Mouse (Mus musculus) kidney, embryonic 15.5 days (tissue): ENCODE results near the gene Comp. TPM values are rescaled to one million over a fixed set of nuclear protein-coding genes. Genes with fewer than 3 reads are reported as not detected.

ENCODE experiments used
- ATAC-seq: fragments of 200-750 bp; cut with Nextera tagmentation; replicated peaks from 2 replicates; pipeline ENCODE4 v1.8.0; 2017; ENCODE audit warnings: moderate TSS enrichment; ENCODE audit not compliant: low FRiP score
- H3K27ac ChIP-seq: fragments of 300-500 bp; sonication (generic); 2 replicates; pipeline ENCODE4 v1.5.1; 2015; ENCODE audit warnings: mild to moderate bottlenecking, inconsistent platforms
- H3K27me3 ChIP-seq: fragments of 300-500 bp; sonication (generic); 2 replicates; pipeline ENCODE4 v1.6.1; 2015; ENCODE audit warnings: inconsistent platforms
- H3K36me3 ChIP-seq: fragments of 300-500 bp; sonication (generic); 2 replicates; pipeline ENCODE4 v1.6.1; 2015; ENCODE audit warnings: inconsistent platforms
- H3K4me1 ChIP-seq: fragments of 300-500 bp; sonication (generic); 2 replicates; pipeline ENCODE4 v1.6.1; 2015; ENCODE audit warnings: inconsistent platforms
- H3K4me2 ChIP-seq: fragments of 300-500 bp; sonication (generic); 2 replicates; pipeline ENCODE4 v1.6.1; 2015; ENCODE audit warnings: moderate library complexity, mild to moderate bottlenecking, inconsistent platforms
- H3K4me3 ChIP-seq: fragments of 300-500 bp; sonication (generic); replicated peaks from 2 replicates; pipeline ENCODE4 v1.5.1; 2015; ENCODE audit warnings: mild to moderate bottlenecking, inconsistent platforms
- H3K9ac ChIP-seq: fragments of 300-500 bp; sonication (generic); 2 replicates; pipeline ENCODE4 v1.6.1; 2015; ENCODE audit warnings: mild to moderate bottlenecking, inconsistent platforms
- H3K9me3 ChIP-seq: fragments of 300-500 bp; sonication (generic); replicated peaks from 2 replicates; pipeline ENCODE4 v1.6.1; 2016; ENCODE audit warnings: inconsistent platforms
- WGBS: fragments of 180-500 bp; shearing (Covaris S2); methylation state at CpG from one replicate; pipeline ENCODE4 v1.1.7; 2015; ENCODE audit warnings: mixed read lengths; 5-methylcytosine and 5-hydroxymethylcytosine counted together
- polyA plus RNA-seq: library from polyadenylated mRNA; unstranded; fragments of >200 nt; fragmentation: Nextera tagmentation; extraction: Ambion mirVana; gene quantifications from 2 replicates; pipeline ENCODE4 v1.2.1, GENCODE M21; 2015

The Comp gene
- polyA plus RNA-seq, 1 experiment from 2014 or later, result 0.40 TPM

DNA sequence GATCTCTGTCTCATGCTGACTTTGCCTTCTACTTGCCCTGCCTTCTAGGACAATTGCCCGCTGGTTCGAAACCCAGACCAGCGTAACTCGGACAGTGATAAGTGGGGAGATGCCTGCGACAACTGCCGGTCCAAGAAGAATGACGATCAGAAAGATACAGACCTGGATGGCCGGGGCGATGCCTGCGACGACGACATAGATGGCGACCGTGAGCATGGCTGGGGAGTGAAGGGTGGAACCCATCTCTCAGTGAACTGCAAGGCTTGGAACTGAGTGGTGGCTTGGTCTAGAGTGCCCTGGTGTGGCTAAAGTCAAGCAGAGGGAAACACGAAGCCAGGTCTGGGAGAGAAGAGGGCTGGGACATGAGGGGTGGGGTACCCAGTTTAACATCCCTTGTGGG, 3.7 kb downstream of the Comp start:
- no peak overlapping the region for H3K9ac ChIP-seq
- no peak overlapping the region for H3K27ac ChIP-seq
- H3K27me3 ChIP-seq, result peaks cover 77% of the 10 kb centered on the region
- WGBS, result 13% methylated on average over 15 of the region's 15 CpGs
- H3K4me3 ChIP-seq, result no peak overlapping the region
- ATAC-seq, result no peak
- peaks cover 41% of the 10 kb centered on the region for H3K4me1 ChIP-seq
- H3K9me3 ChIP-seq, result no peaks in the 10 kb centered on the region
- no peak overlapping the region for H3K4me2 ChIP-seq
- no peaks in the 10 kb centered on the region for H3K36me3 ChIP-seq

DNA sequence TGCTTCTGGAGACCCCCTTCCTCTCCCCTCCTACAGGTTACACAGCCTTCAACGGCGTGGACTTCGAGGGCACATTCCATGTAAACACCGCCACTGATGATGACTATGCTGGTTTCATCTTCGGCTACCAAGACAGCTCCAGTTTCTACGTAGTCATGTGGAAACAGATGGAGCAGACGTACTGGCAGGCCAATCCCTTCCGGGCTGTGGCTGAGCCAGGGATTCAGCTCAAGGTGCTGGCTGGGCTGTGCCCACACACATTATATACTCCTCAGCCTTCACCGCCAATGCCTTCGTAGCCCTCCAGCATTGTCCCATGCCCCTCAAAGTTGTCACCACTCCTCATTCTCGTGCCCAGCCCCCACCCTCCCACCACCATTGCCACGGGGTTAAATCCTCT, 6.7 kb downstream of the Comp start:
- H3K27me3 ChIP-seq, result peaks cover 46% of the 10 kb centered on the region
- no peak for ATAC-seq
- no peak overlapping the region for H3K9ac ChIP-seq
- H3K27ac ChIP-seq, result no peak overlapping the region
- H3K4me1 ChIP-seq, result peaks cover 16% of the 10 kb centered on the region
- H3K4me2 ChIP-seq, result no peak overlapping the region
- no peaks in the 10 kb centered on the region for H3K9me3 ChIP-seq
- 82% methylated on average over 12 of the region's 12 CpGs for WGBS
- H3K4me3 ChIP-seq, result no peak overlapping the region
- 0 out of 2 replicates have a peak, but pooled peaks cover 3% of the 10 kb centered on the region for H3K36me3 ChIP-seq

DNA sequence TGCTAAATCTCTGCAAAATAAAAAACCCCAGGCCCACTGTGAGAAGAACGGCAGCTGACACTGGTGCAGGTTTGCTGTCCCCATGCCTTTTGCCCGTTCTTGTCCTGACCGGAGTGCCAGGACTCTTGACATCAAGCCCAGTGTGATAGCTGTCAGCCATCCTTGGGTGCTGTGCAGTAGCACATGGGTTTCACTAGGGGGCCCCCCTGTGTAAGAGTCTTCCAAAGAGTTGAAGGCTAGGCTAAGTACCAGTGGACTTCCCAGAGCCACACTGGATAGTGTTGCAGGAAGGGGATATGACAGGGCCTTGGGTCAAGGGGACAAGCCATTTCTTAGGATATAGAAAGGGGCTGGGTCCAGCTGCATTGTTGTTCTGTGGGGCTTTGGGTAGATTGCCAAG, 9.9 kb downstream of the Comp start:
- Histone ChIP-seq H3K4me3 (no peak overlapping the region), H3K9ac (no peak overlapping the region), H3K27ac (no peak overlapping the region), H3K4me1 (no peaks in the 10 kb centered on the region), H3K36me3 (peaks cover 31% of the 10 kb centered on the region), H3K4me2 (no peak overlapping the region), H3K9me3 (no peaks in the 10 kb centered on the region), H3K27me3 (peaks cover 14% of the 10 kb centered on the region)
- ATAC-seq, result peak; percentile 42; the same call in 1 of the 2 replicates
- 47% methylated on average over 3 of the region's 3 CpGs for WGBS

DNA sequence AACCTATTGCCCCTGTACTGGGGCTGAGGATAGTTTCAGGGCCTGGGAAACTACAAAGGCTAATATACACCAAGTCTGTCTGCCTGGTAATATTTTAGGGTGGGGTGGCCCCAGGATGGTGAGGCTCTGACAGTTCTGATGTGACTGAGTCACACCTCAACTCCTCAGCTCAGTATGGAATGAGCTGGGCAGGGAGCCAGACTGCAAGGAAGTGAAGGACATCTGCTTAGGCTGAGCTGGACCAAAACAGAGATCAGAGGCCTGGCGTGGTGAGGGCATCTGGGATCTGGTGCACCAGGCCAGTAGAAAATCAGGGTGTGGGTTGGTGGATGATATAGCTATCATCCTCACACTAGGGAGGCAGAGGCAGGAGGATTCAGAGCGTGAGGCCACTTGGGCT, 16.3 kb downstream of the Comp start:
- H3K9me3 ChIP-seq, result no peaks in the 10 kb centered on the region
- no peak overlapping the region for H3K4me3 ChIP-seq
- no peaks in the 10 kb centered on the region for H3K27me3 ChIP-seq
- H3K4me1 ChIP-seq, result no peaks in the 10 kb centered on the region
- WGBS, result 89% methylated on average over 2 of the region's 2 CpGs
- no peak overlapping the region for H3K27ac ChIP-seq
- H3K9ac ChIP-seq, result no peak overlapping the region
- peaks cover 53% of the 10 kb centered on the region for H3K36me3 ChIP-seq
- no peak for ATAC-seq
- H3K4me2 ChIP-seq, result no peak overlapping the region

- ATAC-seq, result no peak
- Histone ChIP-seq H3K27me3 (no peaks in the 10 kb centered on the region), H3K27ac (no peak overlapping the region), H3K4me2 (no peak overlapping the region), H3K9ac (no peak overlapping the region), H3K4me3 (no peak overlapping the region), H3K4me1 (no peaks in the 10 kb centered on the region), H3K9me3 (no peaks in the 10 kb centered on the region), H3K36me3 (peaks cover 31% of the 10 kb centered on the region)
- 80% methylated on average over 5 of the region's 5 CpGs for WGBS
Observed at GRCm38 (mm10) chr8:70393087-70393486, 19.7 kb downstream of the Comp start.

DNA sequence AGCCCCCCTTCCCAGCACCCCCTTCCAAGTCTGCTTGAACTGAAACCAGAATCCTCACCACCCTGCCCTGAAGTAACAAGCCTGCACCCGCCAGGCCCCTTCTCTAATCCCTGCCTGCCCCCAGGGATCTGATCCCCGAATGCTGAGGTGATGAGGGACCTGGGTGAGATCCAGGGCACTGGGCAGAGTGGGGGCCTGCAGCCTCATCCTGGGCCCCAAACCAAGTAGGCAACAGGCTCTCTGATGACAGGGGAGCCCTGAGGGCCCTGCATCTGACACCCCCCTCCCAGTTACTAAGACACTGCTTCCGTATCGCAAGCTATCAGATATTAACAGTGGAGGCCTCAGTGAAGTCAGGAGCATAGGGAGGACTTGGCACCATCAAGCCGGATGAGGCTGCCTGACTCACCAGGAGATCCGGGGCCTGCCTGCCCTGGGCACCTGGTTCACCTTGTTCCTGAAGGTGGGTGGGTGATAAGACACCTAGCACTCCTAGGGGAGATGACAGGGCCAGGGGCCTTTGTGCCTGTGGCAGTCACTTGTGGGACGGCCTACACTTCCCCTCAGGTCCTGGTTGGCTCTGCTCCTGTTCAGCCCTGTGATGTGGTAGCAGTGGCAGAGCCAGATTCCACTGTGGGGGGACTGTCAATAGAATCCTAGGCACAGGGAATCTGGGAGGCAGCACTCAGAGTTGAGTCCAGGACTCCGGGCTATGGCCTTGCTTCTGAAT, 21.1 kb downstream of the Comp start:
- H3K4me3 ChIP-seq, result no peak overlapping the region
- no peaks in the 10 kb centered on the region for H3K4me1 ChIP-seq
- 78% methylated on average over 8 of the region's 8 CpGs for WGBS
- no peaks in the 10 kb centered on the region for H3K27me3 ChIP-seq
- no peak overlapping the region for H3K4me2 ChIP-seq
- no peak for ATAC-seq
- no peak overlapping the region for H3K27ac ChIP-seq
- H3K9ac ChIP-seq, result no peak overlapping the region
- H3K9me3 ChIP-seq, result no peaks in the 10 kb centered on the region
- peaks cover 22% of the 10 kb centered on the region for H3K36me3 ChIP-seq

GRCm38 (mm10) chr8:70395649-70396048, 22.3 kb downstream of the Comp start:
- H3K4me3 ChIP-seq, result no peak overlapping the region
- no peak for ATAC-seq
- no peak overlapping the region for H3K9ac ChIP-seq
- H3K9me3 ChIP-seq, result no peaks in the 10 kb centered on the region
- 82% methylated on average over 5 of the region's 5 CpGs for WGBS
- no peak overlapping the region for H3K4me2 ChIP-seq
- no peaks in the 10 kb centered on the region for H3K4me1 ChIP-seq
- peaks cover 28% of the 10 kb centered on the region for H3K36me3 ChIP-seq
- no peaks in the 10 kb centered on the region for H3K27me3 ChIP-seq
- no peak overlapping the region for H3K27ac ChIP-seq

DNA sequence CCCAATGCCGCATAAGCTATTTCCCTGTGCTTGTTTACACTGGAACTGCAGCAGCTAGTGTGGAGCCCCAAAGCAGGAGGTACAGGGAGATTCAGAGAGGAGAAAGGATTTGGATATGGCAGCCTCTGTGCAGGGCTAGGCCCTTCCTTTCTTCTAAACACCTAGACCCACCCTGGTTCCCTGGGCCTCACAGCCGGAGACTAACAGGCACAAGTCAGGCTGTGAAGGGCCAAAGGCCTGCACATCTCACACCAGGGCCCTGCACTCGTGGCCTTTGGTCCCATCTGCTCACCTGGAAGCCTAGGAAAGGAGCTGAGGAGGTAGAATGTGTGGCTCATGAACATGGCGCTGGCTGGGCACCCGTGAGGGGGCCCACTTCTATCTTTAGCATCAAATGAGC, 22.8 kb downstream of the Comp start:
- Histone ChIP-seq H3K4me2 (no peak overlapping the region), H3K36me3 (peaks cover 23% of the 10 kb centered on the region), H3K27ac (no peak overlapping the region), H3K9ac (no peak overlapping the region), H3K27me3 (no peaks in the 10 kb centered on the region), H3K4me1 (no peaks in the 10 kb centered on the region), H3K9me3 (no peaks in the 10 kb centered on the region), H3K4me3 (no peak overlapping the region)
- ATAC-seq, result no peak
- WGBS, result 89% methylated on average over 5 of the region's 5 CpGs

DNA sequence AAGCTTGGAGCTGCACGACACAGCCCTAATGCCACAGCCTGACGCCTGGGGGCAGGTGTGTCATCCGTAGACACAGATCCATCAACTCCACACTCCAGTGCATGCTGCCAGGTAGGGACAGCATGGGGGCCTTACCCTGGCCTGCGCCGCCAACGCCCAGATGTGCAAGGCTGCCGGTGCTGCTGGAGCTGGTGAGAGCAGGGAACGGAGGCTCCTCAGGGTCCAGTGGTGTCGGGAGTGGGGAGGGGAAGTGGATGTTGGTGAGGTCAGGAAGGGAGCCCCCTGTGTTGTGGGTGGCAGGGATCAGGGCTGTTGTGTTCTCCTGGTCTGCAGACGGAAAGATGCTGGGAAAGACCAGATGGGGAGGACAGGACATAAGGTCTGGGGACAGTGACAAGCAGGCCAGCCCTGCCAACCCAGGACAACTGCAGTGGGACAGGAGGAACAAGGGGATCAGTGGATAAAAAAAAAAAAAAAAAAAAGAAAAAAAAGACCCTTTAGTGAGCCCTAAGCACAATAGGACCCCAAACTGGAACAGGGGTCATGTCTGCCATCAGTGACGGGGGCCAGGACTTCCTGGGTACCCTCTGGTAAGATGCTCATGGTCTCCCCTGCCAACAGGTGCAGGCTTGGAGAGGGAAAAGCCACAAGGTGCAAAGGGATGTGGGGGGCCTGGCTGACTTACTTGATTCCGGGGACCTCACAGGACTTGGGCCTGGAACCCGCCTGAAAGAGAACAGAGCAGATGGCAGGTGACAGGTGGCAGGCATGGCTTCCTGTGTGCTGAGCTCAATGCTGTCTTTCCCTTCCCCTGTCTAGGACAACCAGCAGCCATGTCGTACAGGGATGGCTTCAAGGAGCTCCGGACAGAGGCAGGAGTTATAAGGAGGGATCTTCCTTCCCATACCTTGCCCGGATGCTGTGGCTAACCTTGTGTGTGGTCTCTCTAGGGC, 24.5 kb downstream of the Comp start:
- no peak for ATAC-seq
- 88% methylated on average over 16 of the region's 16 CpGs for WGBS

DNA sequence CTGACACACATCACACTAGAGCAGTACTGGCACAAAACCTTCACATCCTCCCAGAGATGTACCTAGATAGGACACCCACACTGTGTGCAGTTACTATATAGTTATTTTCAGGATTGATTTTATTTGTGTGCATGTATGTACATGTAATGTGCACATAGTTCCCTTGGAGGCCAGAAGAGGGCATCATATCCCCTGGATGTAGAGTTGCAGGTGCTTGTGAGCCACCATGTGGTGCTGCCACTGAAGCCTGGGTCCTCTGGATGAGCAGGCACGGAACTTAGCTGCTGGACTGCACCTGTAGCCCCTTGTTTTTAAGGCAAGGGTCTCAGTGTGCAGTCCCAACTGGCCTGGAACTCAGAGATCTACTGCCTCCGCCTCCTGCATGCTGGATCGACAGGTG, 30.9 kb downstream of the Comp start:
- no peaks in the 10 kb centered on the region for H3K9me3 ChIP-seq
- 95% methylated on average over 3 of the region's 3 CpGs for WGBS
- H3K27ac ChIP-seq, result no peak overlapping the region
- H3K27me3 ChIP-seq, result no peaks in the 10 kb centered on the region
- H3K36me3 ChIP-seq, result peaks cover 15% of the 10 kb centered on the region; the same call in 1 of the 2 replicates
- H3K9ac ChIP-seq, result no peak overlapping the region
- H3K4me3 ChIP-seq, result no peak overlapping the region
- no peak overlapping the region for H3K4me2 ChIP-seq
- ATAC-seq, result no peak
- peaks cover 48% of the 10 kb centered on the region for H3K4me1 ChIP-seq

More for the DNA sequence above, 24.5 kb downstream of the Comp start:
- peaks cover 12% of the 10 kb centered on the region; the same call in 1 of the 2 replicates for H3K36me3 ChIP-seq
- H3K27ac ChIP-seq, result no peak overlapping the region
- H3K9me3 ChIP-seq, result no peaks in the 10 kb centered on the region
- H3K27me3 ChIP-seq, result no peaks in the 10 kb centered on the region
- H3K9ac ChIP-seq, result no peak overlapping the region
- no peaks in the 10 kb centered on the region for H3K4me1 ChIP-seq
- no peak overlapping the region for H3K4me3 ChIP-seq
- H3K4me2 ChIP-seq, result no peak overlapping the region

GRCm38 (mm10) chr8:70405189-70405588, 31.8 kb downstream of the Comp start:
- H3K4me1 ChIP-seq, result peaks cover 54% of the 10 kb centered on the region
- H3K27me3 ChIP-seq, result no peaks in the 10 kb centered on the region
- no peak overlapping the region for H3K4me3 ChIP-seq
- 15% methylated on average over 7 of the region's 7 CpGs for WGBS
- no peak overlapping the region for H3K4me2 ChIP-seq
- H3K9me3 ChIP-seq, result no peaks in the 10 kb centered on the region
- H3K36me3 ChIP-seq, result peaks cover 10% of the 10 kb centered on the region; the same call in 1 of the 2 replicates
- ATAC-seq, result no peak
- H3K9ac ChIP-seq, result no peak overlapping the region
- peak overlapping the region; percentile 76; the same call in 1 of the 2 replicates for H3K27ac ChIP-seq

- H3K27ac ChIP-seq, result peak overlapping the region; percentile 76
- WGBS, result 68% methylated on average over 11 of the region's 11 CpGs
- ATAC-seq, result peak; percentile 84
- H3K4me2 ChIP-seq, result no peak overlapping the region
- no peaks in the 10 kb centered on the region for H3K27me3 ChIP-seq
- peaks cover 54% of the 10 kb centered on the region for H3K4me1 ChIP-seq
- no peak overlapping the region for H3K4me3 ChIP-seq
- peaks cover 8% of the 10 kb centered on the region; the same call in 1 of the 2 replicates for H3K36me3 ChIP-seq
- peak overlapping the region; percentile 0; the same call in 1 of the 2 replicates for H3K9ac ChIP-seq
- no peaks in the 10 kb centered on the region for H3K9me3 ChIP-seq
Observed at GRCm38 (mm10) chr8:70406427-70407069, 33.2 kb downstream of the Comp start.
